Mouse (Mus musculus): ENCODE measurements around the gene Loxl1.

- TF ChIP-seq CTCF (IDR thresholded peaks at IDR 0.05; ENCODE audit: low read depth) (no peak), EP300 (IDR thresholded peaks at IDR 0.05; ENCODE audit: low read depth) (no peak)
These were observed 42.5 kb upstream of the Loxl1 start for GRCm38 (mm10) chr9:58355262-58356050.

Measured in liver, postnatal 0 days (tissue).